Mouse (Mus musculus) liver, embryonic 14.5 days (tissue): ENCODE results near the gene Zc3h15. TPM values are rescaled to one million over a fixed set of nuclear protein-coding genes. Genes with fewer than 3 reads are reported as not detected.

Experiments used
- ATAC-seq: fragments of 200-750 bp; cut with Nextera tagmentation; 2 replicates; pipeline ENCODE4 v1.8.0; 2017; ENCODE audit warnings: moderate number of reproducible peaks, mild to moderate bottlenecking, moderate library complexity; ENCODE audit not compliant: insufficient read depth
- DNase-seq, 3 experiments: peaks; one replicate each; pipeline ENCODE4 v3.0.0-alpha.2; 2012 to 2013; ENCODE audit warnings: low read depth in 3 of 3, low spot score in 3 of 3
- H3K27ac ChIP-seq: fragments of 300-500 bp; sonication (generic); 2 replicates; pipeline ENCODE4 v1.5.1; 2014; ENCODE audit warnings: moderate library complexity, mild to moderate bottlenecking, control low read depth, inconsistent platforms
- H3K27me3 ChIP-seq: fragments of 300-500 bp; sonication (generic); 2 replicates; pipeline ENCODE4 v1.6.1; 2014; ENCODE audit warnings: mild to moderate bottlenecking, low read length, moderate library complexity; ENCODE audit not compliant: control insufficient read depth, insufficient read depth
- H3K36me3 ChIP-seq: fragments of 300-500 bp; sonication (generic); replicated peaks from 2 replicates; pipeline ENCODE4 v1.6.1; 2014; ENCODE audit warnings: low read depth; ENCODE audit not compliant: control insufficient read depth, insufficient read depth
- H3K4me1 ChIP-seq, 2 experiments: fragments of 200-500 bp in 1 of 2; fragments of 300-500 bp in 1 of 2; sonication (generic) in 1 of 2; replicated peaks; 2 replicates each; pipeline ENCODE4 v1.6.1; 2012 to 2014; ENCODE audit warnings: antibody characterized with exemption in 1 of 2, inconsistent platforms in 1 of 2, low read length in 1 of 2; ENCODE audit not compliant: control insufficient read depth in 2 of 2, insufficient read depth in 2 of 2
- H3K4me2 ChIP-seq: fragments of 300-500 bp; sonication (generic); 2 replicates; pipeline ENCODE4 v1.6.1; 2014; ENCODE audit warnings: low read depth, mild to moderate bottlenecking, control low read depth, moderate library complexity
- H3K4me3 ChIP-seq, 2 experiments: fragments of 200-500 bp in 1 of 2; fragments of 300-500 bp in 1 of 2; sonication (generic) in 1 of 2; 2 replicates each; pipeline ENCODE4 v1.5.1; 2012 to 2014; ENCODE audit warnings: low read depth in 2 of 2, low read length in 2 of 2, mild to moderate bottlenecking in 2 of 2, control low read depth in 1 of 2, inconsistent platforms in 1 of 2, moderate library complexity in 1 of 2; ENCODE audit not compliant: insufficient read depth in 1 of 2
- H3K9ac ChIP-seq: fragments of 300-500 bp; sonication (generic); replicated peaks from 2 replicates; pipeline ENCODE4 v1.6.1; 2014; ENCODE audit warnings: mild to moderate bottlenecking, control low read depth, moderate library complexity
- H3K9me3 ChIP-seq: fragments of 300-500 bp; sonication (generic); 2 replicates; pipeline ENCODE4 v1.6.1; 2016; ENCODE audit warnings: low read length, mixed read lengths; ENCODE audit not compliant: control insufficient read depth
- EP300 ChIP-seq: IDR thresholded peaks from 2 replicates; pipeline ENCODE4 v1.6.1; 2016; ENCODE audit warnings: antibody characterized with exemption, low read depth
- WGBS: fragments of 180-500 bp; shearing (Covaris S2); extraction: QIAGEN DNeasy Blood & Tissue Kit; methylation state at CpG from one replicate; pipeline ENCODE4 v1.1.7; 2014; ENCODE audit not compliant: insufficient replicate concordance; 5-methylcytosine and 5-hydroxymethylcytosine counted together
- polyA plus RNA-seq, 2 experiments: library from polyadenylated mRNA; depleted of rRNA in 1 of 2; stranded (reverse) in 1 of 2; unstranded in 1 of 2; fragments of >200 nt; fragmentation: Nextera tagmentation in 1 of 2; extraction: Ambion mirVana in 1 of 2; gene quantifications; 2 replicates each; pipeline versions ENCODE4 v1.2.1 to v1.2.3; 2012 to 2014

The Zc3h15 gene
- polyA plus RNA-seq, 2 experiments, result 40.7 to 50.2 TPM

DNA sequence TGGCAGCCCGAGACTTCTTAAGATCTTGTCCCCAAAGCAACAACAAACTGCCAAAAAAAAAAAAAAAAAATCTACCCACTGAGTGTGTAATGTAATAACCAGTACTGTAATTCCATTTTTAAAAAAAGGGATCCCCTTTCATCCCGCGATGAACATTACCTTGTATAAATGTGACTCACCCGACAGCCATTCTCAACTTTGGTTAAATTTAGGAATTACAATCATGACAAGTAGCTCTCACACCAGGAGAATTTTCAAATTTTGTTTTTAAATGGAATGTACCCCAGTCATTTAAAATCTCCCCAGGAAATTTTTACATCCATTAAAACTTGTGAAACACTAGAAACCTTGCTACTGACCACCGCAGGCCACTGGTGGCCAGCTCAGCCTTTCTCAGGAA is 69.7 kb downstream of the Zc3h15 start:
- Histone ChIP-seq H3K27ac (no peak overlapping the region), H3K9me3 (no peaks in the 10 kb centered on the region), H3K27me3 (no peaks in the 10 kb centered on the region), H3K4me3 (no peak overlapping the region), H3K4me2 (no peak overlapping the region), H3K4me1 (no peaks in the 10 kb centered on the region; a peak in 1 of 4 replicates), H3K36me3 (no peaks in the 10 kb centered on the region), H3K9ac (no peak overlapping the region)
- TF ChIP-seq EP300, result no peak
- 69% methylated on average over 5 of the region's 5 CpGs for WGBS
- ATAC-seq (no peak), DNase-seq (no peak)

Other genes starting within 250 kb of the Zc3h15 start
- 3.1 and 4.1 TPM in 2 replicates for gene Itgav, start 80.0 kb downstream of the Zc3h15 start, polyA plus RNA-seq (2012; rRNA removed)
- 11.2 and 13.1 TPM in 2 replicates for gene Itgav, start 80.0 kb downstream of the Zc3h15 start, polyA plus RNA-seq (2014; fragmentation: Nextera tagmentation; extraction: Ambion mirVana)
- 0.11 TPM in 2 replicates for gene Fam171b, start 168.2 kb downstream of the Zc3h15 start, polyA plus RNA-seq (2012; rRNA removed)
- 0.06 and 0.15 TPM in 2 replicates for gene Fam171b, start 168.2 kb downstream of the Zc3h15 start, polyA plus RNA-seq (2014; fragmentation: Nextera tagmentation; extraction: Ambion mirVana)